Mouse (Mus musculus) induced T-regulatory cell, adult 2 months (primary cell): Measurements from ENCODE around the gene Gm20388.
A peak's percentile ranks its signal among the peaks of the same experiment; 100 is the strongest.

Experiments used
- DNase-seq: peaks from one replicate; pipeline ENCODE4 v3.0.0-alpha.2; 2012; ENCODE audit warnings: low read depth

Gm20388 gene

DNA sequence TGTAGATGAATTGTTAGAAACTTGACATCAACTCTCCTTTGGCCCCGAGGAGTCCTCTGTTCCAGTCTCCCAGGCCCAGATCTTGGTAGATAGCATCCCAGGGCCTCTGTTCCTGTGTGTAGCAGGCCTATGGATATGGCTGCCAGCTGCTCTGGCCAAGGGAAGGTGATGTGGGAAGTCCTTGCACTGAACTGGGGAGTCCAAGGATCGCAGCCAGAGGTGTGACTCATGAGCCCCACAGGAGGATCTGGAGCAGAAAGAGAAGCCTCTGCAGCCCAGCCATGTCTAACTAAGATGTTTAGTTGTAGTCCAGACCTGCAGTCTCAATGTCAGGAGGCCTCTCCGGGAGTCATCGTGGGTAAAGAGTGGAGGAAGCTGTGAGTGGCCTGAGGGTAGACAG, 4390.9 kb downstream of the Gm20388 start:
- DNase-seq: no peak

DNA sequence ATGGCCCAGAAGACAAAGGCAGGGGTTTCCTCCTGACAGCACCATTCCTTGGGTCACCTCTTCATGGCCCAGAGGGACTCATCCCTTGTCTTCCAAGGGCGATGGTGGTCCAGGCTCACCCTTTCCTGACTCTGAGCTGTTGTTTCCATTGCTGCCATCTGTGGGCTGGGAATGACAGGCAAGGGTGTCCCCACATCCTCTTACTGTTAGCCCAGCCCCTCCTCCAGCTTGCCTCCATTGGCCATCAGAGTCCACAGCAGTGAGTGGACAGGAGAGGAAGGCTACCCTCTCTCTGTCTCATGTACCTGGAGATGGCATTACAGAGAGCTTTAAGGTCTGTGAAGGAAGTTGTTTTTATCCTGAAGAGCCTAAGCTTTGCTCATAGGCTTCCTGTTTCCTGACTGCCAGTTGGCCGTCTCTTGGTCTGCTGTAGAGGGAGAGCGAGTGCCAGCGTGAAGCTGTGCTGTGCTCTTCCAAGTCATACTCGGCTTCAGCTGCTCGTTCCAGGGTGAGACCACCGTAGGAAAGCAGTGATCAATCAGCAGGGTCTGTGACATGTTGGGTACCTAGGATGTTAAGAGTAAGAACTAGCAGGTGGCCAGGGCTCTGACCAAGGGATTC, 4391.4 kb downstream of the Gm20388 start:
- no peak for DNase-seq

DNA sequence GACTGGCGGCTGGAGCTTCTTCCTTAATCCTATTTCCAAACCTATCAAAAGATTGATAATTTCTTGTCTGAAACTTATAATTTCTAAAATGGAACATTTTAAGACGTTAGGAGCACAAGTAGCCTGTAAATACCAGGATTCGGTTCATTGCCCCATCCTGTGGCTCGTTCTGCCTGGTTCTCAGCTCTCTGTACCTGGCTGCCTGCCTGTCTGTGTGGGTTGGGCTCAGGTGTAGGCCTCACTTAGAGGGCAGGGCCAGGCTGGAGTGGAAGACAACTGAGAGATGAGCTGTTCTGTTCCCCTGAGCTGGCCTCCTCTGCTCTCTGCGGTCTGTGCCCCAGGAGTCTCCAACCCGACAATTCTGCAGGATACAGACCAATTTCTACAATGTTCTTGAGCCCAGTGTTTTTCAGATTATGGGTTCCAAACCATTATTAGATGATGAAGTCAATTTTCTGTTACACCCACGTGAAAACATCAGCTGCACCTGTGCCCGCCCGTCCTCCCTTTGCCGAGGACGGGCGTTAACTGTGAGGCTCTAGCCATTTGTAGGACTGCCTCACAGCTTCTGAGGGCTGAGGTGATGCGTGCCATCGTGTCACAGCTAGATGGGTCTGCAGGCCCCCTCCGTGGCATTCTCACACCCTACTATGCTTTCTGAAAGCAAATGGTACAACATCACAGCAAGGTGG, 4392.7 kb downstream of the Gm20388 start:
- no peak for DNase-seq

DNA sequence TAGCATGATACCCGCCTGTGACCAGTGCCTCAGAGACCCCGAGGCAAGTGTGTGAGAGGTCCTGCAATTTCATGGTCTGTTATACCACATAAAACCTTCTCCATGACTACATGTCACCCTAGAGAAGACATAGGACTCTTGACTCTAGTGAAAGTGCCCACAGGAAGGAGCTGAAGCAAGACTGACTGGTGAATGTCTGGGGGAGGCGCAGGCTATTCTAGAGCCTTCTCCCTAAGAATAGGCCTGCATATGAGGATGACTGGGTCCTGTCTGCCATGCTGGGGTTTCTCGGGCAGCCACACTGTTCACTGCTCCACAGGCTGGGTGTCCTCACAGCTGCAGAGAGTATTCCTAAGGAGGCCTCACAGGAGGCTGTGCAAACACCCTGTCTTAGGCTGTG, 4393.5 kb downstream of the Gm20388 start:
- DNase-seq: no peak

DNA sequence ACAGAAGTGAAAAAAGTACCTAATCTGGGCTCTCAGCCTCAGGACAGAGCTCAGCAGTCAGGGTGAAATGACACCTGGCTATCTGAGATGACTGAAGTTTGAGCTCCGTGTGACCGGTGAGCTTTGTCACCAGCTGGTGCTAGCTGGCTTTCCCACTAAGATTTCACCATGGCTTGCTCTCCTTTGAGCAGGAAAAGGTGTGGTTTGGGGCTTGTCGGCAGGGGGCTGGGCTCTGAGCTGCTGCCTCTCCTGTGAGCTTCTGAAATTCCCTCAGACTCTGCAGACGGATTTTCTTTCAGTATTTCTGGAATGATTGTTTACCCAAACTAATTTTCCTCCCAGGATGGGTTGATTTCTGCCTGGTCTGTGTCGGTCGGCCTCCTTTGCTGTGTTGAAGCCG, 4395.9 kb downstream of the Gm20388 start:
- DNase-seq: no peak

DNA sequence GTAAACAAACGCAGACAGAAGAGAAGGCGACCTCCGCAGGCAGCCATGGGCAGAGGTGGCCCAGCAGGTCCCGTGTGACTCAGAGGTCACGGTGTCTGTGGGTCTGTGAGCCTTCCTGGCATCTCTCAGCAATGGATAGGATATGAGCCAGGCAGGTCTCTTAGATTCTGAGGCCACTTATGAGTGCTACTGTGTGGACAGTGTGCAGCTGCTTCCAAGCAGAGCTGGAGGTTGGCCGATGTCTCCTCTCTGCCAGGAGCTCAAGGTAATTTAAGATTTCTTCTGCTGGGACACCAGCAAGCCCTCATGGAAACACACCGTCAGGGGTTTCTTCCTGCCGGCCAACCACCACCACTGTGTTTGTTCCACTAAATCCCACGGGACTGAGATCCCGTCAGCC, 4397.1 kb downstream of the Gm20388 start:
- DNase-seq: no peak

DNA sequence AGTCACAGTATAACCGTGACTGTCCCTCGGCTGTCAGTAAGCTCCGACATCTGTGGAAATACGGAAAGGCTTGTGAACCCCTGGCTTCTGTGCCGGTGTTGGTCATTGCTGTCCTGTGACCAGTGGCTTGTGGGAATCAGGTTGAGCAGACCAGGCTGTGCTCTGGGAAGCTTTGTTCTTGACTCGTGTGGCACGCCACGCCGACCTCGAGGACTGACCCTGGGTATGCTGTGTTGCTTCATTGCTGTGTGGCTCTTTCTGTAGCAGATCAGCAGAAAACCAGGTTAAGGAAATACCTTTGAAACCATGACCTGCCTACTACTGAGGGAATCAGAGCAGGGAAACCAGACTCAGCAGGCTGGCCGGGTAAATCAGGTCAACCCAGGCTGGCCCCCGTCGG, 4399.9 kb downstream of the Gm20388 start:
- DNase-seq: no peak

DNA sequence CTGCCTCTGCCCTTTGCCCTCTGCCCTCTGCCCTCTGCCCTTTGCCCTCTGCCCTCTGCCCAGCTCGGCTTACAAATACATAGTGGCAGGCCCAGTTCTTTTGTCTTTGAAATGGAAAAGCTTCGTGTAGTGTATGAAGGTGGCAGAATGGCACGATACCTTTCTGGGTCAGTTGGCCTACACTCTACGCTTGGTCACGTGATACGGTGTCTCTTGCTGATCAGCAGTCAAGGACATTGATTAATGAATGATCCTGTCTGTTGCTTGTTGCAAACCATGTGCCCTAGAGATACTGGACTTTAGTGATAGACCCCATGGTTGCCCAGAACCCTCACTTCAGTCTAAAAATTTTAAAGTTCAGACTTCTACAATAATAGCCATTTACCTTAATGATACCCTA, 4400.5 kb downstream of the Gm20388 start:
- no peak for DNase-seq

DNA sequence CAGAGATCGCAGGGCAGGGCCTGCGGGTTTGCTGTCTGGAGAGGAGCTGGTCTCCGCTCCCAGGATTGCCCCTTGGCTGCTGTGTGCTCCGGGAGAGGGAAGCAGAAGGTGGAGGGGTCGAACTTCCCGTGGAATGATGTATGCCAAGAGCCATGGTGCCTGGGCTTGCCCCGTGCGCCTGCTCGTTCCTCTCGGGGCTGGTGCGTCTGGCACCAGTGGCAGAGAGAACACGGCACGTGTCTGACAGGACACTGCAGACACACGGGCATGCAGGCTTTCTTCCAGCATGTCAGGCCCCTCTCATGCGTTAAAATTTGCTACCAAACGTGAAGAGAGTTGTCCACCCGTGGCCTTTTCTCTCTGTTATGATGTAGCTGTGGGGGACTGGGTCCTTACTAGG, 4401.1 kb downstream of the Gm20388 start:
- no peak for DNase-seq

DNA sequence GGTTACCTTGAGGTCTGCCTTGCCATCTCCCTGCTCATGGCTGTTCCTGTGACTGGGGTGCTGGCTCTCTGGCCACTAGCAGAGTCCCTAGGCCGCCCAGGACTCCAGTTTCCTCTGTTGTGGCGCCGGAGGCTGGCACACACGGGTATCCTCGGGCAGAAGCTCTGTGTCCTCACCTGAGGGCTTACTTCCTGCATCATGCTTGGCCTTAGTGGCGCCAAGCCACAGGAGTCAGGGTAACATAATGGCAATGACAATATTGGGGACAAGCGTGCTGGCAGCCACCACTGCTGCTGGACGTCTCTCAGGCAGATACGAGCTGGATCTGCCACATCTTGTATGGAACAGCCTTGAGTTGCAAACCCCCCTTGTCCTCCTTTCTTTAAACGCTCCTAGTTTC, 4401.6 kb downstream of the Gm20388 start:
- no peak for DNase-seq

DNA sequence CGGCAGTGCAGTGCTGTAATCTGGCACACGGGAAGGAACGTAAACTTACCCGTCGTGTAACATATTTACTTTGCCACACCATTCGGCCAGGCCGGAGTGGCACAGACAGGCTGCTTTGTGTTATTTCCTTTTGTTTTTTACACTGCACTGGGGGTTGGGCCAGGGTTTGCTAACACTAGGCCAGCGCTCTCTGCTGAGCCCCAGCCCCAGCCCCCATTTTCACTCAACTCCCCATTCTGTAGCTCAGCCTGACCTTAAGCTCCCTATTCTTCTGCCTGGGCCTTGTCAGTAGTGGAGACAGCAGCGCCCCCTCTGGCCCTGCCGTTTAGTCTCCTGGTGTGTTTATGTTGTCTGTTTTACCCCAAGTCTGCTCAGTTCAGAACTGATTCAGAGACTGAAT, 4404.2 kb downstream of the Gm20388 start:
- DNase-seq: peak; percentile 59

DNA sequence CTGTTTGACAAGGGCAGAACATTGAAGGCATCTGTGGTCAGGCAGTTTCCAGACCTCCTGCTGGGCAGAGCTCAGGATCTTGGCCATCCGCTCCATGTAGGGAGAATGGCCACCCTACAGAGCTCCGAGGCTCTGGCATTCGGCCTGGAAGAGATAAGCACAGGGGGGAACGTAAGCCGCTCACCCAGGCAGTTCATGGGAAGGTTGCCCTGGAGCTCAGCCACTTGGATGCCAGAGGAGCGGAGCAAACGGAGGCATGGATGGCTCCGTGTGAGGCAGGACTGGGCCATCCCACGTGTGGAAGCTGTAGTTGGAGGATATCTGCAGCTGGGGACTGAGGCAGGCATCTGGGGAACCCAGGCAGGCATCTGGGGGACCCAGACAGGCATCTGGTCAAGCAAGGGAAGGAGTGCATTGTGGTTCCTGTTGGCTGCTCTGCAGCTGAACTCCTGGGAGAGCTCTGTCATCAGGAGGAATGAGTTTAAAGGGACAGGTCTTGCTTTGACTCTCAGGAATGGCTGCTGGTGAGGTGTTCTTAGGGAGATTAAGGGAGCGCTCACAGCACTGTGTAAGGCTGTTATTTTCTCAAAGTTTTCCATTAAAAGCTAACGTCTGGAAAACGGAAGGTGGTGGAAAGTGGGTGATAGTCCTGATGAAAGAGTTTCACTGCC, 4406.0 kb downstream of the Gm20388 start:
- peak; percentile 24 for DNase-seq

DNA sequence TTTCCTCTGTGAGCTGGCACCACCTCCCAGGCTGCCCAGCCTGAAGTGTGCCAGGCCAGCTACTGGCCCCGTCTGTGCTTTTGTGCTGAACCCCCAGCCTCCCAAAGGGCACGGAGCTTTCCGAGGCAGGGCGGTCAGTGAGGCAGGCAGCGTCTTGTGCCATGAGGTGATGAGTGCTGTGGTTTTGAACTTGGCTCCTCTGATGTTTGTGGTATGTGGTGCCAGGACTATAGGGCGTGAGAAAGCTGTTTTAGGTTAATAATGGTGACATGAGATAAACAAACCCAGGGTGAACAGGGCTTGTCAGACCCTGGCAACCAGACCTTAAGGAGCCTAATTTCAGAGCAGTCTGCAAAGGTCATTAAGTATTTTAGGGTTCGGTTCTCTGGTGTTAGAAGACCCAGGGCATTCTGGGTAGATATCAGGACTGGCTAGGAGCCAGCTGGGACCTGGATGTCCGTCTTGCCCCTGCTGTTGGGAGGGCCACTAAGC, 4406.6 kb downstream of the Gm20388 start:
- peak; percentile 69 for DNase-seq

DNA sequence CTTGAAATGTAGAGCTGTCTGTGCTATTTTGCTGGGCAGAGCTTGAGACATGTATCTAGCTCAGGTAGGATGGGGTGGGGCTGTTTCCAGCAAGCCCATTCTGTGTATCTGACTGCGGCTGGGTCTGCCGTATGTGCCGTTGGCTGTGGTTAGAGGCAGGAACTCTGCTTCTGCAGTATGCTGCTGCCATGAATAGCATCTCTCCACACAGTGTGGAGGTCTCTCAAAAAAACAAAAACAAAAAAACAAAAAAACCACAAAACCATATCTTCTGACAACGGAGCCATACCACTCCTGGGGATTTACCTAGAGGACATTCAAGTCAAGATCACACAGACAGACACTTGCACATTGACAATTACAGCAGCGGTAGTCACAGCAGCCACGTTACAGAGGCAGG, 4407.2 kb downstream of the Gm20388 start:
- DNase-seq: peak; percentile 83

DNA sequence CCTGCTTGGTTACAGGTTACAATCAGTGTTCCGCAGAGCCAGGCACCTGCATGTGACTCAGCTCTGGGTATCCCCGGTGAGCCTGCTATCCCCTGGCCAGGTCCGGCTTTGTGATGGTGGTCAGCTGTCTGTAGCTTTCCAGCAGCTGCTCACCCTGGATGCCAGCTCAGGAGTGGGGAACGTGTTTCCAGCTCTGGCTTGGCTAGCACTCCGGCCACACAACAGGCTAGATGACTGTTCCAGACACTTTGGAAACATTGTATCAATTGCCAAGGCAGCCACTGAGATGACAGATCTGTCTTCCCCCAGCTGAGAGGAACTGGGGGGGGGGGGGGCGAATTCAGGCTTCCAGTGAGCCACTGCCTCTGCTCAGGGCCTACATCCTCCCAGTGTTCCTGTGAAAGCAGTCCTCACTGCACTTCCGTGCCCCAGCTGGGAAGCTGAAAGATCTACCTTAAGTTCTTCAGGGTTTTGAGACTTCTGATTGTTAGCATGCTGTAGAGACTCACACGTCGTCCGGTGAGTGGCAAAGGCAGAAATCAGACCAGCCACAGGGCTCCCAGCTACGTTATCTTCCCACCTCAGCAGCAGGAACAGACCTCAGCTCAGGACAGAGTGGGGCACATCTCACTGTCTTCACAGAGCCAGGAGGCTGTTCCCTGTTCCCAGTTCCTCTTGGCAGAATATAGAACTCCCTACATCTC, 4408.1 kb downstream of the Gm20388 start:
- DNase-seq: peak; percentile 46

DNA sequence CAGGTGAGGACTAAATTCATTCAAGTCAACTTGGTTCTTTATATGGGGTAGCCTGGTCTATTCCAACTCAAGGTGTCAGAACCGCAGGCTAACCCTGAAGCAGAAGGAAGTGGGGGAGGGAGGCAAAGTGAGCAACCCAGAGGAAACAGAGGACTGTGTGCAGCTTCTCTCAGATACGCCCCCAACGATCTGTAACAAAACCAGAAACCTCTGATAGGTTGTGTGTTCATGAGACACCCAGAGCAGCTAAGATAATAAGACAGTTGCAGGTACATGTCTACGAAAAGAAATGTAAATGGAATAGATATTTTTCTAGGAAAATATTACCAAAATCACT, 4408.6 kb downstream of the Gm20388 start:
- DNase-seq: peak; percentile 69

DNA sequence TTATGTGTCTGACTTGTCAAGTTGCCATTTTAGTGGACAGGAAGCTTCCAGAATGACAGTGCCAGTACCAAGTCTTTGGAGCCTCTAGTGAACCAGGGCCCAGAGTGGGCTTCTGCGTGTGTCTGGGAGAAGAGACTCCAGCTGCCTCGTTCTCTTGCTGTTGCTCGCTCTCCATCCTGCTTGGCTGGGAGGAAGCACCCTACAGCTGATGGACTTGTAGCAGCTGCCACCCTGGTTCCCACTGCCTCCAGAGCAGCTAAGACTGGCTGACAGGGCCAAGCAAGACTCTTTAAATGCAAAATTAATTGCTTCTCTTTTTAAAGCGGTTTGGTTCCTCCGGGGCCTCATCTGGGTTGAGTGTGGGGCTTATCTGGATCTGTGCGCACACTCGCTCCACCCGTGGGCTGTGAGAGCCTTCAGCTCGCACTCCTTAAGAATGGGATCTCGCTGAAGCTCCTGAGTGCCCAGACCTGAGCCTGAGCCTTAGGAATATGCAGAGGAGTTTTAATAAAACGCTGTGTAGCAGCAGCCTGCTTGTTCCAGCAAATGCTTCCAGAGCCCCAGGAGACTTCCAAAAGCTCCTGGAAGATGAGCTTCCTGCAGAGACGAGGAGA, 4410.7 kb downstream of the Gm20388 start:
- no peak for DNase-seq

DNA sequence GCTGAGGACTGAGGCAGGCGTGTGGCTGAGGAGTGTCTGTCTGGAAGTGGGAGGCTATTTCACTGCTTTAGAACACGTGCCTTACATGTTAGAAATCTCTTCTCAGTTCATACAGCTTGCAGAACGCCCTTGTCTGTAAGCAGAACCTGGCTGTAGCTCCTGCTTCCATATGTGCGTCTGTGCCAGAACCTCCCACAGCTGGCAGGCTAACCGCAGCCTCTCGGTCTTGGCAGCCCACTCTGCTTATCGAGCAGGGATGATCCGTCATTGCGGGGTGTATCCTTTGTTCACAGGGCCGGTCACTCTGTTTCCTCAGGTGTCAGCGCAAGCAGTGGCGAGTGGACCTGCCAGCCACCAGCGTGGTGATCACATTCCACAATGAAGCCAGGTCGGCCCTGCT, 4412.7 kb downstream of the Gm20388 start:
- no peak for DNase-seq

DNA sequence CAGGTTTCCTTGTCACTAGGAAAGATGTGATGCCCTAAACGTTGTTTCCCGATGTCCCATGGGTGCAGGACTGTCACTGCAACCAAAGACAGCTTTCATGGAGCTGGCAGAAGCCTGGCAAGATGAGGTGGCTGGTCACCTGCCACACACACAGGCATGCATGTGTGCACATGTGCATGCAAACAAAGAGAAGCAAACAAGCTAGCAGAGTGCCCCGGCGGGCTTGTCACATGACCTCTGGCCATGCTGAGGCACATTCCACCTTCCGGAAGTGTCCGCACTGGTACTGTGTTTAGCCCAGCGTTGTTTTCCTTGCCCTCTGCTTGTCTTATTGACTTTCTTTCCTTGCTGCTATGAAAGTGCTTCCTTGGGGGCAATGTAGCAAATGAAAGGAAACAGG, 4417.6 kb downstream of the Gm20388 start:
- no peak for DNase-seq

DNA sequence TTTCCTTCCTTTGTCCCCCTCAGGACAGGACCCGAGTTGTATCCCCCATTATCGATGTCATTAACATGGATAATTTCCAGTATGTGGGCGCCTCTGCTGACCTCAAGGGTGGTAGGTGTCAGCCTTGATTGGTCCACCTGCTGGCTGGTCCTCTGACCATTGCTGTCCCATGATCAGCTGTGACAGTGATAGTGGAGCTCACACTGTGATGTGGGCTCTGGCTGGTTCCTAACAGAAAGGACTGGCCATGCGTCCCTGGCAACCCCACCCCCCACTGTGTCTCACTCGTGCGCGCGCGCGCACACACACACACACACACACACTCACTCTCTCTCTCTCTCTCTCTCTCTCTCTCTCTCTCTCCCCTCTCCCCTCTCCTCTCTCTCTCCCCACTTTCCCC, 4419.0 kb downstream of the Gm20388 start:
- no peak for DNase-seq

DNA sequence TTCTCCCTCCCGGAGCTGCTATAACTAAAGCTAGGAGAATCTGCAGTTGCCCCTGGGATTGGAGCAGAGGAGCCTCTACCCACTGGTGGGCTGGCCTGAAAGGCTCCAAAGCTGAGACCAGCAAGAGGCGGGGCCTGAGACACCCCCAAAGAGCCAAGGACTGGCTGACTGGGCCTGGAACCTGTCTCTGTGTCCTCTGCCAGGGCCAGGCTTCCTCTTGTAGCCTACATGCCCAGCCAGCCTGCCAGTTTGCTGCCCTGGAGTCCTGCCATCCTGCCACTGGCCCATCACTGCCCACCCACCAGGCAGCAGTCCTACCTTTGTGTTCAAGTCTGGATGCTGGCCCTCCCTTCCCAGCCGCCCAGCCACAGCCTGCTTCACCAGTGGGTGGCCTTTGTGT, 4419.8 kb downstream of the Gm20388 start:
- DNase-seq: no peak

DNA sequence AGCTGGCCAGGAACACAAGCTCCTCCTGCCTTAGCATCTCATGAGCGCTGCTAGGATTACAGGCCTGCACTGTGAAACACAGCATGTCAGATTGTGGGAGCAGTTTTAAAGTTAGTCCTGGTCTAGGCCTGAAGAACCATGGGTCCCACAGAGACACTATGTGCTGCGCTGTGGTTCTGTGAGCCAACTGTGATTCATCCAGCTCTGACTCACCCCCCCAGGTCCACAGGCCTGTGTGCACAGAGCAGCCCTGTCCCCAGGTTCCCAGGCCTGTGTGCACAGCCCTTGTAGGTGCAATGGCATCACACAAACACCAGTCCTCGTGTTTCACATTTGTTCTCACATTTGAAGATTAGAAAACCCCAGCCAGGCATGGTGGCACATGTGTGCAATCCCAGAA, 4420.5 kb downstream of the Gm20388 start:
- no peak for DNase-seq

DNA sequence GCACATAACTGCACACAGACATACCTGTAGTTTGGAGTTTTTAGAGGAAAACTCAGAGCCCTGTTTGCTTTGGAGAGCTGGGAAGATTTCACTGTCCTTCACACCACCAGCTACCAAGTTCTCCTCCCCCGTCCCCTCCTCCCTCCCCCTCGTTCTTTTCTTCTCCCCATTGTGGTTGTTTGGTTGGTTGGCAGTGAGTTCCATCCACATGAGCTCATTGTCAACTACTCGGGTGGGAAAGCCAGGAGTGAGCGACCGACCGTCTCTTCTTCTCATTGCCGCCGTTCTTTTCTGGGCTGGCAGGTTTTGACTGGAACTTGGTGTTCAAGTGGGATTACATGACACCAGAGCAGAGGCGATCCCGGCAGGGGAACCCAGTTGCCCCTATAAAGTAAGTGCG, 4421.1 kb downstream of the Gm20388 start:
- no peak for DNase-seq
